Mouse (Mus musculus) heart, adult 18-20 months (tissue): ENCODE measurements around the gene Trp53rka. TPM values are rescaled to one million over a fixed set of nuclear protein-coding genes. Genes with fewer than 3 reads are reported as not detected.
"Not testable (repeated sequence)": the region's sequence is repeated elsewhere in the genome, so short reads cannot be mapped to it uniquely, and the experiment has no call there.

Experiments
- DNase-seq, 2 experiments: peaks; one replicate each; pipeline ENCODE4 v3.0.0; 2021 to 2022; ENCODE audit warnings: mixed read lengths in 1 of 2
- long read RNA-seq, 2 experiments: library from polyadenylated mRNA; stranded (forward); transcript quantifications; one replicate each; pipeline ENCODE4 v2.0.0; 2021
- total RNA-seq, 2 experiments: library from RNA; stranded (reverse); gene quantifications; 2 replicates each; pipeline ENCODE4 v1.2.3; 2021

The Trp53rka gene
- 10 to 100 TPM; 10.5 to 12.6 TPM for total RNA-seq
- long read RNA-seq, experiment 1, transcript Trp53rka-201 (2 exons, 1,880 nt): major isoform, 8 of 21 reads
- long read RNA-seq, experiment 1, partial matches to known transcripts: 0 of 21 reads
- long read RNA-seq, experiment 1, other reads (novel, unspliced or antisense): 13 of 21 reads
- long read RNA-seq, experiment 2, transcript Trp53rka-201 (2 exons, 1,880 nt): major isoform, 6 of 16 reads
- long read RNA-seq, experiment 2, partial matches to known transcripts: 0 of 16 reads
- long read RNA-seq, experiment 2, other reads (novel, unspliced or antisense): 10 of 16 reads

GRCm38 (mm10) chr2:165492648-165493553 is at the start of gene Trp53rka:
Gene Trp53rka, minus strand, starts transcription at chr2:165493324.
- DNase-seq: peak; percentile 91

- DNase-seq: no peak
Measured at GRCm38 (mm10) chr2:165540975-165541374, 47.9 kb upstream of the Trp53rka start.

GRCm38 (mm10) chr2:165533789-165534188 is 40.7 kb upstream of the Trp53rka start:
- no peak for DNase-seq

GRCm38 (mm10) chr2:165529106-165529505 is 36.0 kb upstream of the Trp53rka start:
- DNase-seq: peak; percentile 34 to 82

GRCm38 (mm10) chr2:165525609-165526008 is 32.5 kb upstream of the Trp53rka start:
- DNase-seq: no peak

- no peak for DNase-seq
Measured at GRCm38 (mm10) chr2:165515178-165515728, 22.1 kb upstream of the Trp53rka start.

- peak; percentile 46 to 53 for DNase-seq
Measured at GRCm38 (mm10) chr2:165512870-165513600, 19.9 kb upstream of the Trp53rka start.

- no peak for DNase-seq
Measured at GRCm38 (mm10) chr2:165512426-165512825, 19.3 kb upstream of the Trp53rka start.

- not testable (repeated sequence) for DNase-seq
Measured at GRCm38 (mm10) chr2:165511530-165511929, 18.4 kb upstream of the Trp53rka start.

- not testable (repeated sequence) for DNase-seq
Measured at GRCm38 (mm10) chr2:165510914-165511458, 17.9 kb upstream of the Trp53rka start.

GRCm38 (mm10) chr2:165510466-165510865 is 17.3 kb upstream of the Trp53rka start:
- DNase-seq: no peak

GRCm38 (mm10) chr2:165509686-165510085 is 16.6 kb upstream of the Trp53rka start:
- no peak for DNase-seq

- DNase-seq: peak; percentile 68 to 75
Measured at GRCm38 (mm10) chr2:165503259-165504203, 10.4 kb upstream of the Trp53rka start, which contains the start of gene Slc2a10. Gene Slc2a10, plus strand, starts transcription at chr2:165503787.

GRCm38 (mm10) chr2:165498816-165499215 is 5.7 kb upstream of the Trp53rka start:
- no peak for DNase-seq

GRCm38 (mm10) chr2:165497706-165498275 is 4.7 kb upstream of the Trp53rka start:
- no peak for DNase-seq

GRCm38 (mm10) chr2:165496251-165496650 is 3.1 kb upstream of the Trp53rka start:
- peak; percentile 19 to 66 for DNase-seq

- DNase-seq: no peak
Measured at GRCm38 (mm10) chr2:165494495-165494894, 1.4 kb upstream of the Trp53rka start.

GRCm38 (mm10) chr2:165493587-165494210 is 575 bp upstream of the Trp53rka start:
- peak in 1 of 2 experiments; percentile 12 for DNase-seq

GRCm38 (mm10) chr2:165486881-165487535 is 6.1 kb downstream of the Trp53rka start:
- peak; percentile 18 to 53 for DNase-seq
